Mouse (Mus musculus): Measurements from ENCODE around the gene Dok7.

The Dok7 gene

GRCm38 (mm10) chr5:35057582-35057981 is 1.0 kb downstream of the Dok7 start:
- DNase-seq (ENCODE audit: low read depth, low spot score): no peak

GRCm38 (mm10) chr5:35058216-35058615 is 1.6 kb downstream of the Dok7 start:
- no peak for DNase-seq (ENCODE audit: low read depth, low spot score)

GRCm38 (mm10) chr5:35060098-35060497 is 3.5 kb downstream of the Dok7 start:
- no peak for DNase-seq (ENCODE audit: low read depth, low spot score)

GRCm38 (mm10) chr5:35069841-35070240 is 13.3 kb downstream of the Dok7 start:
- no peak for DNase-seq (ENCODE audit: low read depth, low spot score)

- no peak for DNase-seq (ENCODE audit: low read depth, low spot score)
Observed at GRCm38 (mm10) chr5:35070314-35070713, 13.7 kb downstream of the Dok7 start.

GRCm38 (mm10) chr5:35070953-35071352 is 14.4 kb downstream of the Dok7 start:
- no peak for DNase-seq (ENCODE audit: low read depth, low spot score)

GRCm38 (mm10) chr5:35071855-35072254 is 15.3 kb downstream of the Dok7 start:
- DNase-seq (ENCODE audit: low read depth, low spot score): no peak

GRCm38 (mm10) chr5:35073235-35073634 is 16.7 kb downstream of the Dok7 start:
- DNase-seq (ENCODE audit: low read depth, low spot score): no peak

- DNase-seq (ENCODE audit: low read depth, low spot score): no peak
Observed at GRCm38 (mm10) chr5:35073992-35074391, 17.4 kb downstream of the Dok7 start.

- no peak for DNase-seq (ENCODE audit: low read depth, low spot score)
Observed at GRCm38 (mm10) chr5:35076369-35076768, 19.8 kb downstream of the Dok7 start.

GRCm38 (mm10) chr5:35079101-35079500 is 22.5 kb downstream of the Dok7 start:
- DNase-seq (ENCODE audit: low read depth, low spot score): no peak

GRCm38 (mm10) chr5:35084913-35085312 is 28.3 kb downstream of the Dok7 start:
- no peak for DNase-seq (ENCODE audit: low read depth, low spot score)

- no peak for DNase-seq (ENCODE audit: low read depth, low spot score)
Observed at GRCm38 (mm10) chr5:35088785-35089613, 32.4 kb downstream of the Dok7 start.

- DNase-seq (ENCODE audit: low read depth, low spot score): no peak
Observed at GRCm38 (mm10) chr5:35089614-35089963, 33.0 kb downstream of the Dok7 start.

- no peak for DNase-seq (ENCODE audit: low read depth, low spot score)
Observed at GRCm38 (mm10) chr5:35091636-35092035, 35.1 kb downstream of the Dok7 start.

GRCm38 (mm10) chr5:35103086-35103485 is 46.5 kb downstream of the Dok7 start:
- DNase-seq (ENCODE audit: low read depth, low spot score): no peak

GRCm38 (mm10) chr5:35103528-35103927 is 47.0 kb downstream of the Dok7 start:
- DNase-seq (ENCODE audit: low read depth, low spot score): no peak

- DNase-seq (ENCODE audit: low read depth, low spot score): no peak
Observed at GRCm38 (mm10) chr5:35104183-35104959, 47.8 kb downstream of the Dok7 start.

- DNase-seq (ENCODE audit: low read depth, low spot score): peak; percentile 86
Observed at GRCm38 (mm10) chr5:35104960-35105921, 48.7 kb downstream of the Dok7 start, which contains the start of gene Lrpap1. Gene Lrpap1, minus strand, starts transcription at chr5:35105766.

- DNase-seq (ENCODE audit: low read depth, low spot score): no peak
Observed at GRCm38 (mm10) chr5:35105922-35106298, 49.3 kb downstream of the Dok7 start.

GRCm38 (mm10) chr5:35112444-35112843 is 55.9 kb downstream of the Dok7 start:
- DNase-seq (ENCODE audit: low read depth, low spot score): no peak

GRCm38 (mm10) chr5:35116002-35116401 is 59.4 kb downstream of the Dok7 start:
- DNase-seq (ENCODE audit: low read depth, low spot score): no peak
